ENCODE assay signal across 17 mouse cellular contexts in genomic region chr4:53121084-53121483, GRCm38 (mm10). TPM values are rescaled to one million over a fixed set of nuclear protein-coding genes. Genes with fewer than 3 reads are reported as not detected.
A peak's percentile ranks its signal among the peaks of the same experiment; 100 is the strongest.
DNase-seq lines count a peak whose midpoint lies in the region; ATAC-seq lines count a peak whose summit lies in the region.
"Had no signal": no experiment of that assay in that cellular context is flagged by ENCODE, and none has a peak within 500 bp of the region (broad histone marks: within the 10 kb centered on the region; RNA-seq: fewer than 3 reads in every experiment).

No protein-coding gene starts in this region.

- peaks cover 62% of the 10 kb centered on the region for H3K4me1 ChIP-seq in liver, embryonic 13.5 days (replicated peaks)
- H3K4me1 ChIP-seq: neural tube, embryonic 12.5 days had no signal

- peaks cover 5% of the 10 kb centered on the region for H3K36me3 ChIP-seq in liver, embryonic 13.5 days

- H3K27me3 ChIP-seq in liver, embryonic 13.5 days: no peaks in the 10 kb centered on the region
- H3K27me3 ChIP-seq: forebrain, embryonic 12.5 days; hindbrain, embryonic 13.5 days; neural tube, embryonic 12.5 days had no signal

- no peak overlapping the region for H3K9ac ChIP-seq in liver, embryonic 13.5 days
- H3K9ac ChIP-seq: forebrain, embryonic 12.5 days; hindbrain, embryonic 13.5 days; lung, embryonic 14.5 days; neural tube, embryonic 12.5 days had no signal

- WGBS in liver, embryonic 13.5 days (ENCODE audit: insufficient replicate concordance): 12% methylated on average over 3 of the region's 3 CpGs

- no peaks in the 10 kb centered on the region for H3K9me3 ChIP-seq in liver, embryonic 13.5 days (replicated peaks)
- H3K9me3 ChIP-seq: forebrain, embryonic 12.5 days; hindbrain, embryonic 13.5 days; neural tube, embryonic 12.5 days had no signal

- peak; percentile 19 for ATAC-seq in common myeloid progenitor, adult 5-6 weeks (replicated peaks; ENCODE audit: low read depth, poor library complexity, severe bottlenecking)
- peak; percentile 74 for ATAC-seq in liver, embryonic 13.5 days (ENCODE audit: low read depth)
- peak; percentile 73 for ATAC-seq in megakaryocyte-erythroid progenitor cell, adult 5-6 weeks (replicated peaks; ENCODE audit: low FRiP score, low TSS enrichment, poor library complexity, severe bottlenecking)
- no peak for ATAC-seq in monocyte, adult 5-6 weeks (replicated peaks; ENCODE audit: insufficient number of reproducible peaks, low FRiP score, low TSS enrichment, poor library complexity, severe bottlenecking)
- ATAC-seq: inflammation-experienced regulatory T-cells, adult 6 months had no signal

- H3K4me3 ChIP-seq in liver, embryonic 13.5 days (replicated peaks): no peak overlapping the region
- H3K4me3 ChIP-seq: forebrain, embryonic 12.5 days; hindbrain, embryonic 13.5 days; neural tube, embryonic 12.5 days had no signal

- H3K4me2 ChIP-seq in liver, embryonic 13.5 days: peak overlapping the region; percentile 6; the same call in 1 of the 2 replicates
- H3K4me2 ChIP-seq: forebrain, embryonic 12.5 days; heart, embryonic 11.5 days; hindbrain, embryonic 13.5 days; lung, embryonic 14.5 days; midbrain, embryonic 11.5 days; neural tube, embryonic 12.5 days had no signal

- peak overlapping the region; percentile 14 for H3K27ac ChIP-seq in liver, embryonic 13.5 days
- H3K27ac ChIP-seq: forebrain, embryonic 12.5 days; hindbrain, embryonic 13.5 days; neural tube, embryonic 12.5 days had no signal

- DNase-seq in spleen, postnatal 36 days (ENCODE audit: low spot score in 2 of 2): peak; percentile 20 to 42
- DNase-seq in spleen, postnatal 14 days (ENCODE audit: low spot score in 2 of 2): no peak
- peak; percentile 58 for DNase-seq in liver, embryonic 13.5 days
- DNase-seq in thymus, postnatal 4 days: no peak
- no peak for DNase-seq in thymus, postnatal 25 days
- DNase-seq: kidney, adult 8-10 months; thymus, adult 18-20 months had no signal

RNA-seq across cellular contexts. Expression of gene Abca1, which starts 38.6 kb away (rescaled TPM):
- 7.6 and 11.4 TPM in 2 replicates for total RNA-seq in common myeloid progenitor, adult 5-6 weeks (2017)
- 6.5 and 8.4 TPM in 2 replicates for polyA plus RNA-seq in liver, embryonic 13.5 days (2015; fragmentation: Nextera tagmentation; extraction: Ambion mirVana)
- total RNA-seq in megakaryocyte-erythroid progenitor cell, adult 5-6 weeks (2014; fragmentation: Nextera tagmentation): 4.5 and 5.8 TPM in 2 replicates
- 4.2 and 5.7 TPM in 2 replicates for total RNA-seq in megakaryocyte-erythroid progenitor cell, adult 5-6 weeks (2017)
- total RNA-seq in monocyte, adult 5-6 weeks (2017): 21.5 to 30.2 TPM (median 25.1 TPM) in 3 replicates

Comparison
In these comparisons a context has a peak if more than half of its experiments do, and no peak if none do; other contexts are left out.
1. DNase-seq: peak in spleen, postnatal 36 days (2 of 2) and liver, embryonic 13.5 days (single experiment); none in spleen, postnatal 14 days (0 of 2), thymus, postnatal 4 days (single experiment) and thymus, postnatal 25 days (single experiment).